ENCODE assay signal across 10 mouse cellular contexts in genomic region chr16:77759997-77760396, GRCm38 (mm10).
DNase-seq lines count a peak whose midpoint lies in the region; ATAC-seq and TF ChIP-seq lines count a peak whose summit lies in the region.
"Had no signal": no experiment of that assay in that cellular context is flagged by ENCODE, and none has a peak within 500 bp of the region (broad histone marks: within the 10 kb centered on the region; RNA-seq: fewer than 3 reads in every experiment).

No protein-coding gene starts in this region.

- no peaks in the 10 kb centered on the region for H3K36me3 ChIP-seq in forebrain, embryonic 14.5 days (ENCODE audit: control insufficient read depth, insufficient read depth, low read length)
- H3K36me3 ChIP-seq in neural tube, embryonic 12.5 days = no peaks in the 10 kb centered on the region
- no peaks in the 10 kb centered on the region for H3K36me3 ChIP-seq in heart, embryonic 10.5 days
- H3K36me3 ChIP-seq: heart, embryonic 15.5 days had no signal

- peak; percentile 87 for ATAC-seq in forebrain, embryonic 14.5 days
- peak; percentile 85 for ATAC-seq in neural tube, embryonic 12.5 days (ENCODE audit: low FRiP score, low read depth)
- ATAC-seq: Patski had no signal

- peak overlapping the region; percentile 21 for H3K4me2 ChIP-seq in forebrain, embryonic 14.5 days (ENCODE audit: low read length)
- peak overlapping the region; percentile 33 for H3K4me2 ChIP-seq in neural tube, embryonic 12.5 days (replicated peaks)
- H3K4me2 ChIP-seq: heart, embryonic 15.5 days had no signal

- H3K27ac ChIP-seq in cerebellum, adult 2 months (ENCODE audit: insufficient read depth, low read length) = no peak overlapping the region
- H3K27ac ChIP-seq in forebrain, embryonic 14.5 days (ENCODE audit: low read depth, low read length) = peak overlapping the region; percentile 57
- H3K27ac ChIP-seq in neural tube, embryonic 12.5 days = peak overlapping the region; percentile 62; the same call in 1 of the 2 replicates
- H3K27ac ChIP-seq in heart, embryonic 10.5 days = no peak overlapping the region
- H3K27ac ChIP-seq: heart, embryonic 15.5 days had no signal

- peak overlapping the region; percentile 46 for H3K4me3 ChIP-seq in cerebellum, adult 2 months (replicated peaks; ENCODE audit: insufficient read depth, low read depth, low read length)
- H3K4me3 ChIP-seq in forebrain, embryonic 14.5 days (ENCODE audit: low read depth, low read length) = no peak overlapping the region
- no peak overlapping the region for H3K4me3 ChIP-seq in neural tube, embryonic 12.5 days
- no peak overlapping the region for H3K4me3 ChIP-seq in heart, embryonic 10.5 days
- H3K4me3 ChIP-seq: heart, embryonic 15.5 days had no signal

- no peaks in the 10 kb centered on the region for H3K9me3 ChIP-seq in forebrain, embryonic 14.5 days (replicated peaks; ENCODE audit: control insufficient read depth, low read length)
- no peaks in the 10 kb centered on the region for H3K9me3 ChIP-seq in neural tube, embryonic 12.5 days
- H3K9me3 ChIP-seq in heart, embryonic 10.5 days = no peaks in the 10 kb centered on the region
- H3K9me3 ChIP-seq: heart, embryonic 15.5 days had no signal

- DNase-seq in cerebellum, adult 2 months = peak; percentile 35 to 46
- peak; percentile 80 for DNase-seq in forebrain, embryonic 14.5 days (ENCODE audit: low spot score)
- peak; percentile 70 to 74 for DNase-seq in layer of hippocampus, postnatal 10 days (ENCODE audit: low spot score in 2 of 2)
- DNase-seq in thymus, postnatal 4 days = no peak
- no peak for DNase-seq in kidney, adult 8-10 months
- no peak for DNase-seq in heart, embryonic 10.5 days (ENCODE audit: low spot score)
- DNase-seq in thymus, postnatal 10 days (ENCODE audit: low spot score in 2 of 2) = no peak

- H3K27me3 ChIP-seq in cerebellum, adult 2 months (ENCODE audit: control insufficient read depth, insufficient read depth, low read length) = no peaks in the 10 kb centered on the region
- no peaks in the 10 kb centered on the region for H3K27me3 ChIP-seq in forebrain, embryonic 14.5 days (replicated peaks; ENCODE audit: control insufficient read depth, insufficient read depth, low read length)
- H3K27me3 ChIP-seq in neural tube, embryonic 12.5 days (replicated peaks) = no peaks in the 10 kb centered on the region
- H3K27me3 ChIP-seq in heart, embryonic 10.5 days (ENCODE audit: insufficient read depth, poor library complexity, severe bottlenecking) = no peaks in the 10 kb centered on the region
- H3K27me3 ChIP-seq: heart, embryonic 15.5 days had no signal

- WGBS in cerebellum, adult 2 months = 10% methylated on average over 10 of the region's 10 CpGs
- 49% methylated on average over 10 of the region's 10 CpGs for WGBS in forebrain, embryonic 14.5 days
- 48% methylated on average over 10 of the region's 10 CpGs for WGBS in neural tube, embryonic 12.5 days
- WGBS in heart, embryonic 10.5 days = 74% methylated on average over 10 of the region's 10 CpGs

- 0 out of 2 replicates have a peak overlapping the region, but pooled peaks have one; percentile 35 for H3K9ac ChIP-seq in forebrain, embryonic 14.5 days (ENCODE audit: low read length)
- H3K9ac ChIP-seq in neural tube, embryonic 12.5 days = no peak overlapping the region
- H3K9ac ChIP-seq: heart, embryonic 15.5 days had no signal

- no peak for TF ChIP-seq CTCF in cerebellum, adult 2 months (IDR thresholded peaks at IDR 0.05; ENCODE audit: borderline replicate concordance, insufficient read depth, low read depth, low read length)

- H3K4me1 ChIP-seq in cerebellum, adult 2 months (ENCODE audit: control insufficient read depth, insufficient read depth, low read length) = no peaks in the 10 kb centered on the region
- no peaks in the 10 kb centered on the region for H3K4me1 ChIP-seq in forebrain, embryonic 14.5 days (ENCODE audit: control insufficient read depth, insufficient read depth, low read length)
- H3K4me1 ChIP-seq in neural tube, embryonic 12.5 days = peaks cover 10% of the 10 kb centered on the region; the same call in 1 of the 2 replicates
- no peaks in the 10 kb centered on the region for H3K4me1 ChIP-seq in heart, embryonic 10.5 days
- H3K4me1 ChIP-seq: heart, embryonic 15.5 days had no signal

- no peak for TF ChIP-seq POLR2A in cerebellum, adult 2 months (IDR thresholded peaks at IDR 0.05; ENCODE audit: borderline replicate concordance, insufficient read depth, low read length)

Comparison
In these comparisons a context has a peak if more than half of its experiments do, and no peak if none do; other contexts are left out.
1. DNase-seq: peak in cerebellum, adult 2 months (2 of 2), forebrain, embryonic 14.5 days (single experiment) and layer of hippocampus, postnatal 10 days (2 of 2); none in thymus, postnatal 4 days (single experiment), kidney, adult 8-10 months (0 of 2), heart, embryonic 10.5 days (single experiment) and thymus, postnatal 10 days (0 of 2).
2. H3K27ac ChIP-seq: peak in forebrain, embryonic 14.5 days (single experiment) and neural tube, embryonic 12.5 days (single experiment); none in cerebellum, adult 2 months (single experiment) and heart, embryonic 10.5 days (single experiment).